Mouse (Mus musculus) kidney, adult 2 months (tissue): ENCODE measurements around the gene Ankrd12.

Experiments
- CTCF ChIP-seq: fragments of 200-500 bp; conservative IDR thresholded peaks from 2 replicates; pipeline ENCODE4 v1.5.1; 2011; ENCODE audit warnings: low read depth, mild to moderate bottlenecking, control low read depth, low read length, moderate library complexity, mixed read lengths; ENCODE audit not compliant: insufficient read depth, insufficient read length
- POLR2A ChIP-seq: fragments of 200-500 bp; IDR thresholded peaks from one replicate; pipeline ENCODE4 v1.6.1; 2011; ENCODE audit warnings: low read depth, low read length, control low read depth

- TF ChIP-seq CTCF (no peak), POLR2A (no peak)
Measured at GRCm38 (mm10) chr17:66031991-66032390, 44.9 kb downstream of the Ankrd12 start.
